Mouse (Mus musculus): Measurements from ENCODE around the gene Defb29. TPM values are rescaled to one million over a fixed set of nuclear protein-coding genes. Genes with fewer than 3 reads are reported as not detected.
A peak's percentile ranks its signal among the peaks of the same experiment; 100 is the strongest.

The Defb29 gene
- polyA plus RNA-seq, 1 experiment, result not detected

DNA sequence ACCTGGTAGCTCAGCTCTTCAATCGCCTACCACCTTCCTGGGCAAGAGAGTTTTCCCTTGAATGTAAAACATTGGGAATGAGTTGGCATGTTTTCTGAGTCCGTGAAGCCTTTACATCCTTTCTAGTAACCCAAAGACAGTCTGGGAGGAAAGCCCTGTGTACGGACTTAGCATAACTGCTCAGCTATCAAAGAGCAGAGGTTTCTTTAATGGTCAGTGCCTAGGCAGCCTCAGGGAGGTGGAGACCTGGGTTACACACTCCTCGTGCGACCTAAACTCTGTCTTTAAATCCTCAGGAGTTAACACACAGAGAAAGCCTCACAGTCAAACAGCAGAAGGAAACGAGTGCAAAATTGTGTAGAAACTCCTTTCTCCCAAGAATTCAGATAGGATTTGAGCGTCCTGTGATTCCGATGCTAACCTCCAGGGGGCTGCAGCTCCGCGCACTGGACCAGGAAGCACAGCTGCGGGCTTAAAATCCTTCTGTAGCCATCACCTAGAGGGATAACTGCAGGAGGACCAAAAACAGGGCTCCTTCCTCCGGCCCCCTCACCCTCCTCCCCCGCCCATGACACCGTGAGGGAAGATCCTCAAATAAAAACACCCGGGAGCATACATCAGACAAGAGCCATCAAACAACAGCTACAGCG, 14.0 kb upstream of the Defb29 start:
- H3K4me3 ChIP-seq (ENCODE audit: control insufficient read depth, insufficient read depth, low read length), result no peak overlapping the region
- WGBS, result 24% methylated on average over 16 of the region's 16 CpGs
- DNase-seq, result peak; percentile 26
- H3K36me3 ChIP-seq (ENCODE audit: control insufficient read depth, insufficient read depth, low read length), result no peaks in the 10 kb centered on the region
- TF ChIP-seq CTCF (IDR thresholded peaks at IDR 0.05; ENCODE audit: borderline replicate concordance, control insufficient read depth, extremely low read depth, insufficient read depth, low read length, poor library complexity) (peak; percentile 72; the same call in 1 of the 2 replicates), POLR2A (IDR thresholded peaks at IDR 0.05; ENCODE audit: control insufficient read depth, extremely low read depth, insufficient read depth, low read length, poor library complexity) (no peak)
- H3K27me3 ChIP-seq (ENCODE audit: control insufficient read depth, insufficient read depth, low read length), result no peaks in the 10 kb centered on the region
- no peak overlapping the region for H3K27ac ChIP-seq (ENCODE audit: control insufficient read depth, insufficient read depth, low read length)
- no peaks in the 10 kb centered on the region for H3K4me1 ChIP-seq (replicated peaks; ENCODE audit: control insufficient read depth, insufficient read depth, low read length)

- Histone ChIP-seq H3K36me3 (ENCODE audit: control insufficient read depth, insufficient read depth, low read length) (no peaks in the 10 kb centered on the region), H3K4me1 (replicated peaks; ENCODE audit: control insufficient read depth, insufficient read depth, low read length) (no peaks in the 10 kb centered on the region), H3K27me3 (ENCODE audit: control insufficient read depth, insufficient read depth, low read length) (no peaks in the 10 kb centered on the region), H3K4me3 (ENCODE audit: control insufficient read depth, insufficient read depth, low read length) (no peak overlapping the region), H3K27ac (ENCODE audit: control insufficient read depth, insufficient read depth, low read length) (no peak overlapping the region)
- no peak for DNase-seq
- TF ChIP-seq CTCF (IDR thresholded peaks at IDR 0.05; ENCODE audit: borderline replicate concordance, control insufficient read depth, extremely low read depth, insufficient read depth, low read length, poor library complexity) (no peak), POLR2A (IDR thresholded peaks at IDR 0.05; ENCODE audit: control insufficient read depth, extremely low read depth, insufficient read depth, low read length, poor library complexity) (no peak)
- 94% methylated on average over 5 of the region's 5 CpGs for WGBS
These were observed 8.2 kb upstream of the Defb29 start for GRCm38 (mm10) chr2:152548124-152548523.

GRCm38 (mm10) chr2:152544691-152545090, 4.8 kb upstream of the Defb29 start:
- 13% methylated on average over 4 of the region's 4 CpGs for WGBS
- no peak overlapping the region for H3K27ac ChIP-seq (ENCODE audit: control insufficient read depth, insufficient read depth, low read length)
- H3K4me1 ChIP-seq (replicated peaks; ENCODE audit: control insufficient read depth, insufficient read depth, low read length), result no peaks in the 10 kb centered on the region
- no peak overlapping the region for H3K4me3 ChIP-seq (ENCODE audit: control insufficient read depth, insufficient read depth, low read length)
- H3K27me3 ChIP-seq (ENCODE audit: control insufficient read depth, insufficient read depth, low read length), result no peaks in the 10 kb centered on the region
- no peaks in the 10 kb centered on the region for H3K36me3 ChIP-seq (ENCODE audit: control insufficient read depth, insufficient read depth, low read length)
- TF ChIP-seq POLR2A (IDR thresholded peaks at IDR 0.05; ENCODE audit: control insufficient read depth, extremely low read depth, insufficient read depth, low read length, poor library complexity) (no peak), CTCF (IDR thresholded peaks at IDR 0.05; ENCODE audit: borderline replicate concordance, control insufficient read depth, extremely low read depth, insufficient read depth, low read length, poor library complexity) (no peak)
- no peak for DNase-seq

- 94% methylated on average over 4 of the region's 4 CpGs for WGBS
- Histone ChIP-seq H3K4me1 (replicated peaks; ENCODE audit: control insufficient read depth, insufficient read depth, low read length) (no peaks in the 10 kb centered on the region), H3K27ac (ENCODE audit: control insufficient read depth, insufficient read depth, low read length) (no peak overlapping the region), H3K4me3 (ENCODE audit: control insufficient read depth, insufficient read depth, low read length) (no peak overlapping the region), H3K36me3 (ENCODE audit: control insufficient read depth, insufficient read depth, low read length) (no peaks in the 10 kb centered on the region), H3K27me3 (ENCODE audit: control insufficient read depth, insufficient read depth, low read length) (no peaks in the 10 kb centered on the region)
- TF ChIP-seq CTCF (IDR thresholded peaks at IDR 0.05; ENCODE audit: borderline replicate concordance, control insufficient read depth, extremely low read depth, insufficient read depth, low read length, poor library complexity), result no peak
- no peak for DNase-seq
These were observed 3.6 kb upstream of the Defb29 start for GRCm38 (mm10) chr2:152543478-152543877.

DNA sequence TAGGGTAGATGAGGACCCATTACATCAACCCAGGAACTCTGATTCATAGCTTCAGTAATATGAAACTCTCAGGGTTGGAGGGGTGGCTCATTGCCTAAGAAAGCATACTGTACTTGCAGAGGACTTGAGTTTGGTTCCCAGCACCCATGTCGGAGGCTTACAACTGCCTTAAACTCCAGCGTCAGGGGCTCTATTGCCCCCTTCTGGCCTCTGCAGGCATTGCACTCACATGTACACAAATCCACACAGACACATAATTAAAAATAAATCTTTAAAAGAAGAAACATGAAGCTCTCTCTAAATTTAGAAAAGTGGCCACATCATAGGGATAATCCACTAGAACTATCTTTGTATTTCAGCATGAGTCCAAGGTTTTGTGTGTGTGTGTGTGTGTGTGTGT, 3.0 kb upstream of the Defb29 start:
- Histone ChIP-seq H3K36me3 (ENCODE audit: control insufficient read depth, insufficient read depth, low read length) (no peaks in the 10 kb centered on the region), H3K27ac (ENCODE audit: control insufficient read depth, insufficient read depth, low read length) (no peak overlapping the region), H3K27me3 (ENCODE audit: control insufficient read depth, insufficient read depth, low read length) (no peaks in the 10 kb centered on the region), H3K4me1 (replicated peaks; ENCODE audit: control insufficient read depth, insufficient read depth, low read length) (no peaks in the 10 kb centered on the region), H3K4me3 (ENCODE audit: control insufficient read depth, insufficient read depth, low read length) (no peak overlapping the region)
- WGBS, result 80% methylated on average over 2 of the region's 2 CpGs
- TF ChIP-seq POLR2A (IDR thresholded peaks at IDR 0.05; ENCODE audit: control insufficient read depth, extremely low read depth, insufficient read depth, low read length, poor library complexity) (no peak), CTCF (IDR thresholded peaks at IDR 0.05; ENCODE audit: borderline replicate concordance, control insufficient read depth, extremely low read depth, insufficient read depth, low read length, poor library complexity) (no peak)
- DNase-seq, result no peak

- Histone ChIP-seq H3K27me3 (ENCODE audit: control insufficient read depth, insufficient read depth, low read length) (no peaks in the 10 kb centered on the region), H3K36me3 (ENCODE audit: control insufficient read depth, insufficient read depth, low read length) (no peaks in the 10 kb centered on the region), H3K4me3 (ENCODE audit: control insufficient read depth, insufficient read depth, low read length) (no peak overlapping the region), H3K4me1 (replicated peaks; ENCODE audit: control insufficient read depth, insufficient read depth, low read length) (no peaks in the 10 kb centered on the region), H3K27ac (ENCODE audit: control insufficient read depth, insufficient read depth, low read length) (no peak overlapping the region)
- TF ChIP-seq POLR2A (IDR thresholded peaks at IDR 0.05; ENCODE audit: control insufficient read depth, extremely low read depth, insufficient read depth, low read length, poor library complexity) (no peak), CTCF (IDR thresholded peaks at IDR 0.05; ENCODE audit: borderline replicate concordance, control insufficient read depth, extremely low read depth, insufficient read depth, low read length, poor library complexity) (no peak)
- 28% methylated on average over 9 of the region's 9 CpGs for WGBS
- no peak for DNase-seq
These were observed 2.1 kb upstream of the Defb29 start for GRCm38 (mm10) chr2:152541979-152542378.

- Histone ChIP-seq H3K27me3 (ENCODE audit: control insufficient read depth, insufficient read depth, low read length) (no peaks in the 10 kb centered on the region), H3K27ac (ENCODE audit: control insufficient read depth, insufficient read depth, low read length) (no peak within 1 kb of the TSS), H3K4me1 (replicated peaks; ENCODE audit: control insufficient read depth, insufficient read depth, low read length) (no peaks in the 10 kb centered on the region), H3K4me3 (ENCODE audit: control insufficient read depth, insufficient read depth, low read length) (no peak within 1 kb of the TSS), H3K36me3 (ENCODE audit: control insufficient read depth, insufficient read depth, low read length) (no peaks in the 10 kb centered on the region)
- 80% methylated on average over 4 of the region's 4 CpGs for WGBS
- DNase-seq, result no peak
- TF ChIP-seq CTCF (IDR thresholded peaks at IDR 0.05; ENCODE audit: borderline replicate concordance, control insufficient read depth, extremely low read depth, insufficient read depth, low read length, poor library complexity) (no peak), POLR2A (IDR thresholded peaks at IDR 0.05; ENCODE audit: control insufficient read depth, extremely low read depth, insufficient read depth, low read length, poor library complexity) (no peak)
These were observed 21.9 kb downstream of the Defb29 start, which contains the start of gene Defb28 for GRCm38 (mm10) chr2:152517981-152518380. TSS of gene Defb28 (plus strand) at chr2:152518255.
